Mouse (Mus musculus) small intestine, adult 10 weeks (tissue): ENCODE measurements around the gene Cct8. TPM values are rescaled to one million over a fixed set of nuclear protein-coding genes. Genes with fewer than 3 reads are reported as not detected.

Source experiments
- polyA plus RNA-seq: library from polyadenylated mRNA; stranded (reverse); fragments of 350-450 nt; fragmentation: Illumina TruSeq; extraction: RNeasy Lipid Tissue Mini Kit (QIAGEN cat#74804); gene quantifications from one replicate; pipeline ENCODE4 v1.2.3, GENCODE M21; 2014; ENCODE audit warnings: low replicate concordance

Gene Cct8
- polyA plus RNA-seq = 253 TPM

DNA sequence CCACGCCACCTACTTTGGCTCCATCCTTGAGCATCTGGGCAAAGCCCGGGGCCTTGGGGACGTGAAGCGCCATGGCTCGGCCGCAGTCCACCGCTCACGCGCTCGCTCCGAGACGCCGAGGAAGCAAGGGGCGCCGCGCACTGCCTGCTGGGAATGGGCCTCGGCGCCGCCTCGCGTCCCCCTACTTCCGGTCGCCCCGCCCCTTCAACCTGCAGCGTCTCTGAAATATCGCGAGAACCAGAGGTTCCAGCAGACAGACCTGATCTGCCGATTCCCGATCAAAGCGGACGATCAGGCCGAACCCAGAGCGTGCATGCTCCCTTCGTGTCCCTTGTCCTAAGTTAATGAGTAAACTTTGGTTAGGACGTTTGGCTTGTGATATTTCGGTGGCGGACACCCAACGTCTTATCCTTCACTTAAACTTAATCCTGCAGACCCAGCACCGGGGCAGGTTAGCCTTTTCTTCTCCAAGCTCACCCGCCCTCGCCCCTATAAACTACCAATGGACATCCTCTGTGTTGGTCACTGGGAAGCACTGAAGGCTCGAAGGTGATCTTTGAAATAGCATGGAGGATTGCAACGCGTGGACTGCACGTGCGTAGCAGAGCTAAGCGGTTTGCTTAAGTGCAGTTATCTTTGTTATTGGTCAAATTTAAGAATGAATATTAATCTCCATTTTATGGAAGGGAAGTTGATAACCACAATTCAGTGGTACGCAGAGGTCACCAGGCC is at the start of gene Cct8:
TSS of gene Cct8 (minus strand) at position 158 of the 732 bp plus-strand sequence.

DNA sequence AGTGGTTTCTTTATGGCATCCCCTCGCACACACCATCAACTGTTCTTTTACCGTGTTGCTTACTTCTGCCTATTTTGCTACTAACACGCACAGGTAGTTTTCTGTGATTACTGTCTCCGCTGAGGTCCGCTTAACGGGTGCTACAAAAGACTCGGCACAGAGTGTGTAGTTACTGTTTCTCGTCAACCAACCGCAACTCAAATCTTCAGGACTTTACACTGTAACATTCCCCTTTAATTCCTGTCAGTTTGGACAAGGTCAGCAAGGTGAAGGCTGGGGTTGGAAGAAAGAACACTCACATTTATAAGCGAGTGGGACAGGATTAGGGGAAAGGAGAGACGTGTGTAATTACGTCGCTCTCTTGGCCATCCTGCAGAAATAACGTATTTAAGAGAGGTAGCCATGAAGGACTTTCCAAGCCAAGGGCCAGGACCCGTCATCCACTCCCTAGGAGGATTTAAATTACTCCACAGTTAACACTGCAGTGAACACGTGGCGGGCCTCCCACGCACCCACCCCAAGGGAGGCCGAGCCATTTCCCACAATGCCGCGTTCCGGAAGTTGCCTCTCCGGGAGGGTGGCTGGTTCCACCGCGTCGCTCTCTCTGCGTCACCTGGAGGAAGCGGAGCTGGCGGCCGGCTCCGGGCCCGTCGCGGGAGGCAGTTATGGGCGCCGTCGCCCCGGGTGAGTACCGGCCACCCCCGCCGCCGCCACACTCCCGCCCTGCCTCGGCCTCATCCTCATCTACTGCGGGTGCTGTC is 41.1 kb downstream of the Cct8 start, which contains the start of gene Usp16:
TSS of gene Usp16 (plus strand) at position 285 of the 761 bp plus-strand sequence.

DNA sequence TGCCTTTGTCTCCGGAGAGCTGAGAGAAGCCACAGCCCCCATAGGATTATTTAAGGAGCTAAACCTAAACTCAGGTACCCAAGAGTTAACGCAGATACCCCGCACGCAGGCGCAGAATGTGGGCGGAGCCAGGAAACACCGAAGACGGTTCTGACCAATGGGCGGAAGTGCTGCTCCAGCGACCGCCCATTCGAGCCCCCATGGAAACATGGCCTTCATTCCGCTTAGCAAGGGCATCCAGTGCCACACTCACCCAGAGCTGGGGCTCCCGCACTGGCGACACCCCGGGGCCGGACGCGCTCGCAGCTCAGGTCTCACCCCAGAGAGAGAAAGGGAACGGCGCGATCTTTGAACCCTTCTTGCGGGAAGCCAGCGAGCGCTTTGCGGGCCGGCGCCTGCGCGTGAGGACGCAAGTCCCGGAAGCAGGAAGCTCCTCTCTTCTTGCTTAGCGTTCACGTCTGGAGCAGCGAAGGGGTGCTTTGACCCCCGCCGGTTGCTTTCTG is 55.4 kb downstream of the Cct8 start, which contains the start of gene Rwdd2b:
TSS of gene Rwdd2b (minus strand) at position 390 of the 503 bp plus-strand sequence.

Other genes with a start within 250 kb of the Cct8 start
- 8.3 TPM for gene N6amt1, start 141.7 kb downstream of the Cct8 start, polyA plus RNA-seq
- 29.7 TPM for gene Ltn1, start 63.3 kb downstream of the Cct8 start, polyA plus RNA-seq
- gene Rwdd2b, start 55.3 kb downstream of the Cct8 start, polyA plus RNA-seq = 54.8 TPM
- gene Usp16, start 41.2 kb downstream of the Cct8 start, polyA plus RNA-seq = 216 TPM
- gene Map3k7cl, start 57.5 kb upstream of the Cct8 start, polyA plus RNA-seq = 0.85 TPM
- 76.1 TPM for gene Bach1, start 203.1 kb upstream of the Cct8 start, polyA plus RNA-seq